Mouse (Mus musculus): ENCODE data around the gene Taf4. TPM values are rescaled to one million over a fixed set of nuclear protein-coding genes. Genes with fewer than 3 reads are reported as not detected.

Taf4 gene
- polyA plus RNA-seq, 1 experiment from 2014 or later = 5.0 TPM

GRCm38 (mm10) chr2:180011370-180011769 is 34.9 kb upstream of the Taf4 start:
- H3K36me3 ChIP-seq = no peaks in the 10 kb centered on the region
- H3K27ac ChIP-seq = no peak overlapping the region
- H3K4me2 ChIP-seq = no peak overlapping the region
- 0 out of 2 replicates have a peak, but pooled peaks cover 4% of the 10 kb centered on the region for H3K9me3 ChIP-seq
- no peak overlapping the region for H3K4me3 ChIP-seq (replicated peaks)
- no peak overlapping the region for H3K9ac ChIP-seq (replicated peaks)
- 83% methylated on average over 6 of the region's 6 CpGs for WGBS
- ATAC-seq (ENCODE audit: insufficient number of reproducible peaks, insufficient read depth, low FRiP score, low TSS enrichment, low read depth) = no peak
- H3K27me3 ChIP-seq = peaks cover 4% of the 10 kb centered on the region
- peaks cover 11% of the 10 kb centered on the region; the same call in 1 of the 2 replicates for H3K4me1 ChIP-seq (replicated peaks)

DNA sequence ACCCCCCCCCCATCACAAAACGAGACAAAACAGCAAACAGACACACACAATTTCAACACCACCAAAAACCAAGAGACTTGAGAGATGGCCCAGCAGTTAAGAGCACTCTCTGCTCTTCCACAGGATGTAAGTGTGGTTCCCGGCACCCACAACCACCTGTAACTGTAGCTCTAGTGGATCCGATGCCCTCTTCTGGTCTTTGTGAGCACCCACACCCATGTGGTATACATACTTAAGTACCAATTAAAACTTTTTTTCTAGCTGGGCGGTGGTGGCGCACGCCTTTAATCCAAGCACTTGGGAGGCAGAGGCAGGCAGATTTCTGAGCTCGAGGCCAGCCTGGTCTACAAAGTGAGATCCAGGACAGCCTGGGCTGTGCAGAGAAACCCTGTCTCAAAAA is 34.2 kb upstream of the Taf4 start:
- Histone ChIP-seq H3K4me2 (no peak overlapping the region), H3K4me3 (replicated peaks) (no peak overlapping the region), H3K9ac (replicated peaks) (no peak overlapping the region), H3K27ac (no peak overlapping the region), H3K4me1 (replicated peaks) (peaks cover 8% of the 10 kb centered on the region; the same call in 1 of the 2 replicates), H3K36me3 (no peaks in the 10 kb centered on the region), H3K9me3 (0 out of 2 replicates have a peak, but pooled peaks cover 4% of the 10 kb centered on the region), H3K27me3 (peaks cover 11% of the 10 kb centered on the region)
- WGBS = 93% methylated on average over 7 of the region's 7 CpGs
- no peak for ATAC-seq (ENCODE audit: insufficient number of reproducible peaks, insufficient read depth, low FRiP score, low TSS enrichment, low read depth)

GRCm38 (mm10) chr2:180006352-180007017 is 30.0 kb upstream of the Taf4 start:
- Histone ChIP-seq H3K9me3 (0 out of 2 replicates have a peak, but pooled peaks cover 4% of the 10 kb centered on the region), H3K9ac (replicated peaks) (no peak overlapping the region), H3K27ac (no peak overlapping the region), H3K36me3 (no peaks in the 10 kb centered on the region), H3K4me1 (replicated peaks) (no peaks in the 10 kb centered on the region), H3K4me2 (no peak overlapping the region), H3K4me3 (replicated peaks) (no peak overlapping the region), H3K27me3 (peaks cover 14% of the 10 kb centered on the region)
- ATAC-seq (ENCODE audit: insufficient number of reproducible peaks, insufficient read depth, low FRiP score, low TSS enrichment, low read depth) = no peak
- WGBS = 53% methylated on average over 9 of the region's 9 CpGs

DNA sequence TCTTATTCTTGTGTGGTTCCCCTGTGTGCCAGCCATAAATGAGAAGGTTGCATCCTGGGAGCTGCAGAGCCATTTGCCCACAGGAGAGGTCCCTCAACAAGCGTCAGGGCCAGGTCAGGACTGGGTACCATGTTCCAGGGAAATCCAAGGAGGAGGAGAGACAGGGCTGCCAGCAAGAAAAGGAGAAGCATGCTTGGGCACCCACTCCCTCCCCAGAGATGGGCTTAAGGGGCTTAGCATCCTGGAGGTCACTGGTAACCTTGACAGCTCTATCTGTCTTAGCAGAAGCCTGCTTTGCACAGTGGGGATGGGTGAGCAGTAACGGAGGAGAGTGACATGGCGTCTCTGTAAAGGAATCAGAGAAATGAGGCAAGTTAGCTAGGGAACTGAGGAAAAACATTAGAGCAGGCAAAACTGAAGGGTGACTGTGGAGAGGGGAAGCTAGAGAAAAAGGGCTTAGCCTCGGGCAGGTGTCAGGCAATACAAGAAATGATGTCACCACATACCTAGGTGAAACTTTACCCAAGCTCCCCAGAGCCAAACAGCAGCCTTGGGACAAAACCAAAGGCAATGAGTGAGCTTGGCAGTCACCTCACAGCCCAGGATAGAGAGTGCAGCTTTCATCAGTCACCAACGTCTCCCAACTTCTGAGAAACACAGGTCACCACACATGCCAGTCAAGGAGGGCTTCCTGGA is 29.4 kb upstream of the Taf4 start:
- no peaks in the 10 kb centered on the region for H3K4me1 ChIP-seq (replicated peaks)
- 0 out of 2 replicates have a peak, but pooled peaks cover 4% of the 10 kb centered on the region for H3K9me3 ChIP-seq
- H3K27ac ChIP-seq = no peak overlapping the region
- no peak overlapping the region for H3K4me2 ChIP-seq
- H3K9ac ChIP-seq (replicated peaks) = no peak overlapping the region
- H3K27me3 ChIP-seq = peaks cover 14% of the 10 kb centered on the region
- no peak for ATAC-seq (ENCODE audit: insufficient number of reproducible peaks, insufficient read depth, low FRiP score, low TSS enrichment, low read depth)
- no peaks in the 10 kb centered on the region for H3K36me3 ChIP-seq
- WGBS = 68% methylated on average over 5 of the region's 5 CpGs
- H3K4me3 ChIP-seq (replicated peaks) = no peak overlapping the region

DNA sequence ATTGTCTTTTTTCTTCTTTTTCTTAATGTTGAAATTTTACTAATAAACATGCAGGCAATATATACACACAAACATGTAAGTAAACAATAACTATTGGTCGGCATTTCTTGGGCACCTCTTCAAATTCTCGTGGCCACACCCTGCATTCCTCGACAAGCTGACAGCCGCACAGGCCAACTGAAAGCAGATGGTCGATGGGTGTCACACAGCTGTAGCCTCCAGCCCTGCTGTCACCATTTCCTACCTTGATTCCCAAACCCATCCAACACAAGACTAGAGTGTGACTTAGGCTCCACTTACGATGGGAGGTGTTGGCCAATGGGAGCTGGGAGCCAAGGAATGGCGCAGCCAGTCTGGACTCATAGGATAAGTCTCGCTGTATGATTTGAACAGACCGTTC is 25.2 kb upstream of the Taf4 start:
- H3K9me3 ChIP-seq = no peaks in the 10 kb centered on the region
- no peak overlapping the region for H3K4me3 ChIP-seq (replicated peaks)
- no peaks in the 10 kb centered on the region for H3K36me3 ChIP-seq
- no peak overlapping the region for H3K27ac ChIP-seq
- peaks cover 12% of the 10 kb centered on the region for H3K27me3 ChIP-seq
- H3K4me2 ChIP-seq = no peak overlapping the region
- WGBS = 87% methylated on average over 9 of the region's 9 CpGs
- no peaks in the 10 kb centered on the region for H3K4me1 ChIP-seq (replicated peaks)
- no peak overlapping the region for H3K9ac ChIP-seq (replicated peaks)
- no peak for ATAC-seq (ENCODE audit: insufficient number of reproducible peaks, insufficient read depth, low FRiP score, low TSS enrichment, low read depth)

DNA sequence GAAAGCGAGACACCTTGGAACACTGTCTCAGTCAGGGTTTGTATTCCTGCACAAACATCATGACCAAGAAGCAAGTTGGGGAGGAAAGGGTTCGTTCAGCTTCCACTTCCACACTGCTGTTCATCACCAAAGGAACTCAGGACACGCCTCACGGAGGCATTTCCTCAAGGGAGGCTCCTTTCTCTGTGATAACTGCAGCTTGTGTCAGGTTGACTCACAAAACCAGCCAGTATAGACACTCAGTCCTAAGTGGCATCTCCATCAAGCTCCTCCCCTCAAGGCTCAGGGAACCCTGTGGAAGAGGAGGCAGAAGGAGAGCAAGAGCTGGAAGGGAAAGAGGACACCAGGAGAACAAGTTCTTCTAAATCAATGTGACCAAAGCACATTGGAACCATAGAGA is 22.0 kb upstream of the Taf4 start:
- Histone ChIP-seq H3K9me3 (no peaks in the 10 kb centered on the region), H3K36me3 (no peaks in the 10 kb centered on the region), H3K4me3 (replicated peaks) (no peak overlapping the region), H3K9ac (replicated peaks) (no peak overlapping the region), H3K27me3 (no peaks in the 10 kb centered on the region), H3K27ac (no peak overlapping the region), H3K4me1 (replicated peaks) (no peaks in the 10 kb centered on the region), H3K4me2 (no peak overlapping the region)
- no peak for ATAC-seq (ENCODE audit: insufficient number of reproducible peaks, insufficient read depth, low FRiP score, low TSS enrichment, low read depth)
- 78% methylated on average over 4 of the region's 4 CpGs for WGBS

GRCm38 (mm10) chr2:179993071-179993470 is 16.6 kb upstream of the Taf4 start:
- no peak for ATAC-seq (ENCODE audit: insufficient number of reproducible peaks, insufficient read depth, low FRiP score, low TSS enrichment, low read depth)
- Histone ChIP-seq H3K4me2 (no peak overlapping the region), H3K4me1 (replicated peaks) (no peaks in the 10 kb centered on the region), H3K9ac (replicated peaks) (no peak overlapping the region), H3K4me3 (replicated peaks) (no peak overlapping the region), H3K27ac (no peak overlapping the region), H3K27me3 (no peaks in the 10 kb centered on the region), H3K36me3 (no peaks in the 10 kb centered on the region), H3K9me3 (no peaks in the 10 kb centered on the region)
- 84% methylated on average over 5 of the region's 5 CpGs for WGBS

DNA sequence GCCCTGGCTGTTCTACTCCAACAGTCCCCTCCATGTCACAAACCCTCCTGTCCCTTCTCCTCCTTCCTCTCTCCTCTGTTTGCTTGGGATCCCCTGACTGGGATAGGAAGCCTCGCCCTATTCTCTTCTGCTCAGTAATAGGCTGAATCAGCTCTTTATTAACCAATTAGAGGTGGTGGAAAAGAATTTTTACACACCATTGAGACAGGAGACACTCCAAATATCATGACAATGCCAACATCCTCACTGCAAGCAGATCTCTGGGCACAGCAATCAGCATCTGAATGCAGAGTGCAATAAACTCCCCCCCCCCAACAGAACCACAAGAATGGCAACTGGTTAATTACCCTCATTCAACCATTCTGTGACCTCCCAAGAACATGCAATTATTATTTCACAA is 12.7 kb upstream of the Taf4 start:
- no peaks in the 10 kb centered on the region for H3K9me3 ChIP-seq
- WGBS = 72% methylated on average over 1 of the region's 1 CpGs
- H3K9ac ChIP-seq (replicated peaks) = no peak overlapping the region
- H3K4me3 ChIP-seq (replicated peaks) = no peak overlapping the region
- H3K4me1 ChIP-seq (replicated peaks) = no peaks in the 10 kb centered on the region
- H3K27me3 ChIP-seq = no peaks in the 10 kb centered on the region
- no peak overlapping the region for H3K4me2 ChIP-seq
- no peak overlapping the region for H3K27ac ChIP-seq
- H3K36me3 ChIP-seq = no peaks in the 10 kb centered on the region
- no peak for ATAC-seq (ENCODE audit: insufficient number of reproducible peaks, insufficient read depth, low FRiP score, low TSS enrichment, low read depth)

DNA sequence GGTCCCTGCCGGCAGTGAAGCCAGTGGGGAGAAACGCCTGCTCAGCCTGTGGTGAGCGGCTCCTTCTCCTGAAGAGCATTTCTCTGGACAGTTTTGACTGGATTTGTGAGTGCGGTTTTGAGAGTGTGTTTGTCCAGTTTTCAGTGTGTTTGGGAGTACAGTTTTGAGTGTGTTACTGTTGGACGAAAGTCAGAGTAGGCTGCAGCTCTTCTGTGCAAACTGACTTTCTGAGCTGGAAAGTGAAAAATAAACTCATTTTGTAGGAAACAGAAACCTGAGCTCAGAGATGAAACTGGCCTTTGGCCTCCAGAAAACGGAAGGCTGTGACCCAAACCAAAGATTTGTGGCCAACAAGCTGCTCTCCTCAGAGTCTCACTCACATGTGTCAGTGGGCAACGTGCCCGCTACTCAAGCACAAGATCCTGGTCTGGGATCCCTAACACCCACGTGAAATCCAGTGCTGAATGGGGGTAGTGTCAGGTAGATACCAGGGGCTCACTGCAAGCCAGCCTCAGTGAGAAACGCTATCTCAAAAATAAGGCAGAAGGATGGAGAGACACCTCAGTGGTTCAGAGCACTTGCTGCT is 10.1 kb upstream of the Taf4 start:
- Histone ChIP-seq H3K4me3 (replicated peaks) (no peak overlapping the region), H3K9ac (replicated peaks) (no peak overlapping the region), H3K9me3 (no peaks in the 10 kb centered on the region), H3K36me3 (no peaks in the 10 kb centered on the region), H3K4me1 (replicated peaks) (no peaks in the 10 kb centered on the region), H3K27me3 (no peaks in the 10 kb centered on the region), H3K4me2 (no peak overlapping the region), H3K27ac (no peak overlapping the region)
- 81% methylated on average over 10 of the region's 10 CpGs for WGBS
- no peak for ATAC-seq (ENCODE audit: insufficient number of reproducible peaks, insufficient read depth, low FRiP score, low TSS enrichment, low read depth)

GRCm38 (mm10) chr2:179985695-179986094 is 9.2 kb upstream of the Taf4 start:
- Histone ChIP-seq H3K27ac (no peak overlapping the region), H3K36me3 (no peaks in the 10 kb centered on the region), H3K4me3 (replicated peaks) (no peak overlapping the region), H3K4me1 (replicated peaks) (no peaks in the 10 kb centered on the region), H3K9ac (replicated peaks) (no peak overlapping the region), H3K9me3 (no peaks in the 10 kb centered on the region), H3K27me3 (no peaks in the 10 kb centered on the region), H3K4me2 (no peak overlapping the region)
- ATAC-seq (ENCODE audit: insufficient number of reproducible peaks, insufficient read depth, low FRiP score, low TSS enrichment, low read depth) = no peak
- WGBS = 83% methylated on average over 1 of the region's 1 CpGs

GRCm38 (mm10) chr2:179984830-179985229 is 8.4 kb upstream of the Taf4 start:
- Histone ChIP-seq H3K4me2 (no peak overlapping the region), H3K27me3 (no peaks in the 10 kb centered on the region), H3K4me3 (replicated peaks) (no peak overlapping the region), H3K4me1 (replicated peaks) (no peaks in the 10 kb centered on the region), H3K27ac (no peak overlapping the region), H3K9ac (replicated peaks) (no peak overlapping the region), H3K36me3 (no peaks in the 10 kb centered on the region), H3K9me3 (no peaks in the 10 kb centered on the region)
- ATAC-seq (ENCODE audit: insufficient number of reproducible peaks, insufficient read depth, low FRiP score, low TSS enrichment, low read depth) = no peak
- 42% methylated on average over 7 of the region's 7 CpGs for WGBS
